Mouse (Mus musculus): Measurements from ENCODE around the gene Arhgap22. TPM values are rescaled to one million over a fixed set of nuclear protein-coding genes. Genes with fewer than 3 reads are reported as not detected.
A peak's percentile ranks its signal among the peaks of the same experiment; 100 is the strongest.

The Arhgap22 gene
- polyA plus RNA-seq, 1 experiment from 2014 or later = 6.7 TPM

- no peaks in the 10 kb centered on the region for H3K27me3 ChIP-seq (ENCODE audit: control insufficient read depth, insufficient read depth, low read length)
- H3K9ac ChIP-seq (ENCODE audit: low read length) = no peak overlapping the region
- no peak overlapping the region for H3K4me3 ChIP-seq (replicated peaks; ENCODE audit: low read length)
- WGBS = 35% methylated on average over 4 of the region's 4 CpGs
- peaks cover 20% of the 10 kb centered on the region for H3K4me1 ChIP-seq (ENCODE audit: control insufficient read depth, insufficient read depth, low read length)
- no peaks in the 10 kb centered on the region for H3K9me3 ChIP-seq (replicated peaks; ENCODE audit: control insufficient read depth, low read length)
- no peak for ATAC-seq (ENCODE audit: insufficient read depth, low FRiP score)
- H3K4me2 ChIP-seq (ENCODE audit: low read depth, low read length) = no peak overlapping the region
- no peak overlapping the region for H3K27ac ChIP-seq (ENCODE audit: low read length)
- no peaks in the 10 kb centered on the region for H3K36me3 ChIP-seq (ENCODE audit: control insufficient read depth, insufficient read depth, low read length)
Measured at GRCm38 (mm10) chr14:33361546-33361945, 147.7 kb downstream of the Arhgap22 start.

- no peaks in the 10 kb centered on the region for H3K9me3 ChIP-seq (replicated peaks; ENCODE audit: control insufficient read depth, low read length)
- H3K36me3 ChIP-seq (ENCODE audit: control insufficient read depth, insufficient read depth, low read length) = no peaks in the 10 kb centered on the region
- peaks cover 20% of the 10 kb centered on the region for H3K4me1 ChIP-seq (ENCODE audit: control insufficient read depth, insufficient read depth, low read length)
- H3K27me3 ChIP-seq (ENCODE audit: control insufficient read depth, insufficient read depth, low read length) = no peaks in the 10 kb centered on the region
- 32% methylated on average over 14 of the region's 14 CpGs for WGBS
- ATAC-seq (ENCODE audit: insufficient read depth, low FRiP score) = no peak
- no peak overlapping the region for H3K27ac ChIP-seq (ENCODE audit: low read length)
- peak overlapping the region; percentile 43 for H3K9ac ChIP-seq (ENCODE audit: low read length)
- peak overlapping the region; percentile 33 for H3K4me2 ChIP-seq (ENCODE audit: low read depth, low read length)
- H3K4me3 ChIP-seq (replicated peaks; ENCODE audit: low read length) = no peak overlapping the region
Measured at GRCm38 (mm10) chr14:33362122-33362521, 148.3 kb downstream of the Arhgap22 start.

- Histone ChIP-seq H3K36me3 (ENCODE audit: control insufficient read depth, insufficient read depth, low read length) (no peaks in the 10 kb centered on the region), H3K27me3 (ENCODE audit: control insufficient read depth, insufficient read depth, low read length) (no peaks in the 10 kb centered on the region), H3K4me3 (replicated peaks; ENCODE audit: low read length) (no peak overlapping the region), H3K4me1 (ENCODE audit: control insufficient read depth, insufficient read depth, low read length) (peaks cover 17% of the 10 kb centered on the region), H3K9me3 (replicated peaks; ENCODE audit: control insufficient read depth, low read length) (no peaks in the 10 kb centered on the region), H3K27ac (ENCODE audit: low read length) (no peak overlapping the region), H3K9ac (ENCODE audit: low read length) (peak overlapping the region; percentile 43; the same call in 1 of the 2 replicates), H3K4me2 (ENCODE audit: low read depth, low read length) (peak overlapping the region; percentile 33)
- WGBS = 16% methylated on average over 10 of the region's 10 CpGs
- no peak; the same call in 1 of the 2 replicates for ATAC-seq (ENCODE audit: insufficient read depth, low FRiP score)
Measured at GRCm38 (mm10) chr14:33362807-33363206, 149.0 kb downstream of the Arhgap22 start.

GRCm38 (mm10) chr14:33363611-33364010 is 149.8 kb downstream of the Arhgap22 start:
- Histone ChIP-seq H3K4me3 (replicated peaks; ENCODE audit: low read length) (no peak overlapping the region), H3K27ac (ENCODE audit: low read length) (no peak overlapping the region), H3K4me1 (ENCODE audit: control insufficient read depth, insufficient read depth, low read length) (peaks cover 16% of the 10 kb centered on the region), H3K36me3 (ENCODE audit: control insufficient read depth, insufficient read depth, low read length) (no peaks in the 10 kb centered on the region), H3K9ac (ENCODE audit: low read length) (no peak overlapping the region), H3K27me3 (ENCODE audit: control insufficient read depth, insufficient read depth, low read length) (no peaks in the 10 kb centered on the region), H3K9me3 (replicated peaks; ENCODE audit: control insufficient read depth, low read length) (no peaks in the 10 kb centered on the region), H3K4me2 (ENCODE audit: low read depth, low read length) (no peak overlapping the region)
- no peak for ATAC-seq (ENCODE audit: insufficient read depth, low FRiP score)
- 70% methylated on average over 5 of the region's 5 CpGs for WGBS

- ATAC-seq (ENCODE audit: insufficient read depth, low FRiP score) = no peak
- Histone ChIP-seq H3K4me3 (replicated peaks; ENCODE audit: low read length) (no peak overlapping the region), H3K9me3 (replicated peaks; ENCODE audit: control insufficient read depth, low read length) (no peaks in the 10 kb centered on the region), H3K4me2 (ENCODE audit: low read depth, low read length) (no peak overlapping the region), H3K36me3 (ENCODE audit: control insufficient read depth, insufficient read depth, low read length) (no peaks in the 10 kb centered on the region), H3K4me1 (ENCODE audit: control insufficient read depth, insufficient read depth, low read length) (peaks cover 16% of the 10 kb centered on the region), H3K27ac (ENCODE audit: low read length) (no peak overlapping the region), H3K9ac (ENCODE audit: low read length) (no peak overlapping the region), H3K27me3 (ENCODE audit: control insufficient read depth, insufficient read depth, low read length) (no peaks in the 10 kb centered on the region)
- 86% methylated on average over 2 of the region's 2 CpGs for WGBS
Measured at GRCm38 (mm10) chr14:33364061-33364460, 150.2 kb downstream of the Arhgap22 start.

- Histone ChIP-seq H3K9me3 (replicated peaks; ENCODE audit: control insufficient read depth, low read length) (no peaks in the 10 kb centered on the region), H3K27me3 (ENCODE audit: control insufficient read depth, insufficient read depth, low read length) (no peaks in the 10 kb centered on the region), H3K27ac (ENCODE audit: low read length) (no peak overlapping the region), H3K9ac (ENCODE audit: low read length) (no peak overlapping the region), H3K4me1 (ENCODE audit: control insufficient read depth, insufficient read depth, low read length) (peaks cover 11% of the 10 kb centered on the region), H3K4me2 (ENCODE audit: low read depth, low read length) (no peak overlapping the region), H3K4me3 (replicated peaks; ENCODE audit: low read length) (no peak overlapping the region), H3K36me3 (ENCODE audit: control insufficient read depth, insufficient read depth, low read length) (no peaks in the 10 kb centered on the region)
- 81% methylated on average over 30 of the region's 30 CpGs for WGBS
- no peak for ATAC-seq (ENCODE audit: insufficient read depth, low FRiP score)
Measured at GRCm38 (mm10) chr14:33366891-33367777, 153.3 kb downstream of the Arhgap22 start.

GRCm38 (mm10) chr14:33369375-33369774 is 155.5 kb downstream of the Arhgap22 start:
- WGBS = 76% methylated on average over 12 of the region's 12 CpGs
- no peak overlapping the region for H3K27ac ChIP-seq (ENCODE audit: low read length)
- H3K9me3 ChIP-seq (replicated peaks; ENCODE audit: control insufficient read depth, low read length) = no peaks in the 10 kb centered on the region
- no peak overlapping the region for H3K4me3 ChIP-seq (replicated peaks; ENCODE audit: low read length)
- no peaks in the 10 kb centered on the region; the same call in 1 of the 2 replicates for H3K4me1 ChIP-seq (ENCODE audit: control insufficient read depth, insufficient read depth, low read length)
- no peak overlapping the region for H3K9ac ChIP-seq (ENCODE audit: low read length)
- H3K27me3 ChIP-seq (ENCODE audit: control insufficient read depth, insufficient read depth, low read length) = no peaks in the 10 kb centered on the region
- ATAC-seq (ENCODE audit: insufficient read depth, low FRiP score) = no peak
- H3K36me3 ChIP-seq (ENCODE audit: control insufficient read depth, insufficient read depth, low read length) = no peaks in the 10 kb centered on the region
- H3K4me2 ChIP-seq (ENCODE audit: low read depth, low read length) = no peak overlapping the region

GRCm38 (mm10) chr14:33370056-33370455 is 156.2 kb downstream of the Arhgap22 start:
- ATAC-seq (ENCODE audit: insufficient read depth, low FRiP score) = peak; percentile 61; the same call in 1 of the 2 replicates
- Histone ChIP-seq H3K27ac (ENCODE audit: low read length) (no peak overlapping the region), H3K9ac (ENCODE audit: low read length) (no peak overlapping the region), H3K4me1 (ENCODE audit: control insufficient read depth, insufficient read depth, low read length) (no peaks in the 10 kb centered on the region; the same call in 1 of the 2 replicates), H3K27me3 (ENCODE audit: control insufficient read depth, insufficient read depth, low read length) (no peaks in the 10 kb centered on the region), H3K36me3 (ENCODE audit: control insufficient read depth, insufficient read depth, low read length) (no peaks in the 10 kb centered on the region), H3K4me3 (replicated peaks; ENCODE audit: low read length) (no peak overlapping the region; the same call in 1 of the 2 replicates), H3K9me3 (replicated peaks; ENCODE audit: control insufficient read depth, low read length) (no peaks in the 10 kb centered on the region), H3K4me2 (ENCODE audit: low read depth, low read length) (peak overlapping the region; percentile 34)
- 8% methylated on average over 7 of the region's 7 CpGs for WGBS

- H3K36me3 ChIP-seq (ENCODE audit: control insufficient read depth, insufficient read depth, low read length) = no peaks in the 10 kb centered on the region
- 12% methylated on average over 3 of the region's 3 CpGs for WGBS
Measured at GRCm38 (mm10) chr14:33371248-33371647, 157.4 kb downstream of the Arhgap22 start.

More at GRCm38 (mm10) chr14:33371248-33371647, 157.4 kb downstream of the Arhgap22 start:
- Histone ChIP-seq H3K27me3 (ENCODE audit: control insufficient read depth, insufficient read depth, low read length) (no peaks in the 10 kb centered on the region), H3K4me2 (ENCODE audit: low read depth, low read length) (no peak overlapping the region), H3K4me3 (replicated peaks; ENCODE audit: low read length) (no peak overlapping the region), H3K9ac (ENCODE audit: low read length) (no peak overlapping the region), H3K27ac (ENCODE audit: low read length) (no peak overlapping the region), H3K9me3 (replicated peaks; ENCODE audit: control insufficient read depth, low read length) (no peaks in the 10 kb centered on the region), H3K4me1 (ENCODE audit: control insufficient read depth, insufficient read depth, low read length) (no peaks in the 10 kb centered on the region; the same call in 1 of the 2 replicates)
- ATAC-seq (ENCODE audit: insufficient read depth, low FRiP score) = no peak
